Mouse (Mus musculus): ENCODE results near the gene Ccdc171. TPM values are rescaled to one million over a fixed set of nuclear protein-coding genes. Genes with fewer than 3 reads are reported as not detected.
"Not testable (repeated sequence)": the region's sequence is repeated elsewhere in the genome, so short reads cannot be mapped to it uniquely, and the experiment has no call there.

Gene Ccdc171
- polyA plus RNA-seq, 1 experiment from 2014 or later = 3.8 TPM

GRCm38 (mm10) chr4:83656571-83656970 is 131.2 kb downstream of the Ccdc171 start:
- peak overlapping the region; percentile 36 for H3K4me2 ChIP-seq (ENCODE audit: low read depth, low read length)
- H3K4me1 ChIP-seq (ENCODE audit: control insufficient read depth, insufficient read depth, low read length) = peaks cover 8% of the 10 kb centered on the region
- WGBS = 18% methylated on average over 10 of the region's 10 CpGs
- no peaks in the 10 kb centered on the region for H3K9me3 ChIP-seq (replicated peaks; ENCODE audit: control insufficient read depth, low read length)
- H3K36me3 ChIP-seq (ENCODE audit: control insufficient read depth, insufficient read depth) = no peaks in the 10 kb centered on the region
- no peak overlapping the region for H3K4me3 ChIP-seq (ENCODE audit: low read length)
- no peaks in the 10 kb centered on the region for H3K27me3 ChIP-seq (ENCODE audit: control insufficient read depth, insufficient read depth, low read length)
- H3K27ac ChIP-seq (ENCODE audit: low read length) = 0 out of 2 replicates have a peak overlapping the region, but pooled peaks have one; percentile 27
- H3K9ac ChIP-seq (ENCODE audit: low read length) = no peak overlapping the region
- ATAC-seq (replicated peaks; ENCODE audit: extremely low read depth, insufficient read depth, low FRiP score) = no peak; the same call in 1 of the 2 replicates

DNA sequence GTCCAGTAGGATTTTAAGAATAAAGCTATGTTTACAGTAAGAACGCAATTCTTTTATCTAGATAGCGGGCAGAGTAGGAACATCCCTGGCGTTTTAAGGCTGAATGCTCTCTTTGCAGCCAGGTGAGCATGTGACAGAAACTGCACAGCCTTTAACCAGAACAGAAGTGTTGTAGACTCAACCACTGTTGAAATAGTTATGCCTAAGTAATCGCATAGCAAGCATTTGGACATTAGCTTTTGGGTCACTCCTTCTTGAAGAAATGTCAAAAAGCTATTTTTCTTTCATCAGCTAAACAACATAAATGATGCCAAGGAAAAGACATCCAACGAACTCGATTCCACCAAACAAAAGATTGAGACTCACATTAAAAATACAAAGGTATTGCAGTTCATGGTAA is 131.7 kb downstream of the Ccdc171 start:
- H3K27ac ChIP-seq (ENCODE audit: low read length) = peak overlapping the region; percentile 27; the same call in 1 of the 2 replicates
- no peaks in the 10 kb centered on the region for H3K9me3 ChIP-seq (replicated peaks; ENCODE audit: control insufficient read depth, low read length)
- no peak overlapping the region for H3K9ac ChIP-seq (ENCODE audit: low read length)
- no peak overlapping the region for H3K4me3 ChIP-seq (ENCODE audit: low read length)
- H3K4me2 ChIP-seq (ENCODE audit: low read depth, low read length) = peak overlapping the region; percentile 36
- H3K4me1 ChIP-seq (ENCODE audit: control insufficient read depth, insufficient read depth, low read length) = peaks cover 8% of the 10 kb centered on the region
- H3K36me3 ChIP-seq (ENCODE audit: control insufficient read depth, insufficient read depth) = no peaks in the 10 kb centered on the region
- no peaks in the 10 kb centered on the region for H3K27me3 ChIP-seq (ENCODE audit: control insufficient read depth, insufficient read depth, low read length)
- ATAC-seq (replicated peaks; ENCODE audit: extremely low read depth, insufficient read depth, low FRiP score) = no peak
- 63% methylated on average over 6 of the region's 6 CpGs for WGBS

DNA sequence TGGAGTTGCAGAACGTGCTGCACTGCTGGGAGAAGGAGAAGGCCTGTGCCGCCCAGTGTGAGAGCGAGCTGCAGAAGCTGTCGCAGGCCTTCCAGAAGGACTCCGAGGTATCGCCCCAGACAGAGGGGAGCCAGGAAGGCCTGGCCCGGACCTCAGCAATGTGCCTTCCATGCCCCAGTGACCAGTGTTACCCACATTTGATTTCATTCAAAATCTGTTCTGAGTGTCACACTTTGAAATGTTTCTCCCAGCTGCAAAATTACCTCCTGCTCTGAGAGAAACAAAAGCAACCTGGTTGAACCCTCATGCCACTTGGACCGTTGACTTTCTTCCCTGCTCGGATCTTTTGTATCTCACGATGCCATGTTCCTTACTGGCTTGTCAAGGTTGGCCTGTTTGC is 133.1 kb downstream of the Ccdc171 start:
- WGBS = 81% methylated on average over 10 of the region's 10 CpGs
- Histone ChIP-seq H3K4me1 (ENCODE audit: control insufficient read depth, insufficient read depth, low read length) (peaks cover 8% of the 10 kb centered on the region), H3K4me3 (ENCODE audit: low read length) (no peak overlapping the region), H3K9me3 (replicated peaks; ENCODE audit: control insufficient read depth, low read length) (no peaks in the 10 kb centered on the region), H3K27ac (ENCODE audit: low read length) (no peak overlapping the region), H3K27me3 (ENCODE audit: control insufficient read depth, insufficient read depth, low read length) (no peaks in the 10 kb centered on the region), H3K36me3 (ENCODE audit: control insufficient read depth, insufficient read depth) (no peaks in the 10 kb centered on the region), H3K4me2 (ENCODE audit: low read depth, low read length) (no peak overlapping the region), H3K9ac (ENCODE audit: low read length) (no peak overlapping the region)
- no peak for ATAC-seq (replicated peaks; ENCODE audit: extremely low read depth, insufficient read depth, low FRiP score)

DNA sequence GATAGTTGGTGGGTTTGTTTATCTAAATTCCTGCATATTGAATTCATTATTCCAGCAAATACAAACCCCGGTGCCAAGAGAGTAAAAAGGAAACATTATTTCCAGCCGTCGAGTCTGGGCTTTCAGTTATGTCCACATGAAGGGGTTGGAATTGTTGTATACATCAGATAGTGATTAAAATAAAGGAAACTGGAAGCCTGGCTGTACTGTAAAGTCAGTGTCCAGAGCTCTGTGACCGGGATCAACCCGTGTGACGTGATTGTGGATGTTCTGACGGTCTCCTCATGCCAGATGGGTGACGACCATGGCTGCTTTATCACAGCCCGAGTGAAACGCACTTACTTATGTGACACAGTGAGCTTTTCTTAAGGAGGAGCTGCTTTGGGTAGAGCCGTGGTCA is 134.1 kb downstream of the Ccdc171 start:
- Histone ChIP-seq H3K9ac (ENCODE audit: low read length) (no peak overlapping the region), H3K4me3 (ENCODE audit: low read length) (no peak overlapping the region), H3K4me1 (ENCODE audit: control insufficient read depth, insufficient read depth, low read length) (peaks cover 8% of the 10 kb centered on the region), H3K27ac (ENCODE audit: low read length) (no peak overlapping the region; the same call in 1 of the 2 replicates), H3K36me3 (ENCODE audit: control insufficient read depth, insufficient read depth) (no peaks in the 10 kb centered on the region), H3K9me3 (replicated peaks; ENCODE audit: control insufficient read depth, low read length) (no peaks in the 10 kb centered on the region), H3K27me3 (ENCODE audit: control insufficient read depth, insufficient read depth, low read length) (no peaks in the 10 kb centered on the region), H3K4me2 (ENCODE audit: low read depth, low read length) (no peak overlapping the region)
- 52% methylated on average over 11 of the region's 11 CpGs for WGBS
- no peak; the same call in 1 of the 2 replicates for ATAC-seq (replicated peaks; ENCODE audit: extremely low read depth, insufficient read depth, low FRiP score)

GRCm38 (mm10) chr4:83661519-83662271 is 136.3 kb downstream of the Ccdc171 start:
- ATAC-seq (replicated peaks; ENCODE audit: extremely low read depth, insufficient read depth, low FRiP score) = no peak
- H3K4me1 ChIP-seq (ENCODE audit: control insufficient read depth, insufficient read depth, low read length) = peaks cover 2% of the 10 kb centered on the region; the same call in 1 of the 2 replicates
- no peak overlapping the region for H3K4me2 ChIP-seq (ENCODE audit: low read depth, low read length)
- WGBS = 82% methylated on average over 1 of the region's 1 CpGs
- no peak overlapping the region for H3K9ac ChIP-seq (ENCODE audit: low read length)
- 0 out of 2 replicates have a peak, but pooled peaks cover 3% of the 10 kb centered on the region for H3K9me3 ChIP-seq (replicated peaks; ENCODE audit: control insufficient read depth, low read length)
- no peak overlapping the region for H3K4me3 ChIP-seq (ENCODE audit: low read length)
- H3K27ac ChIP-seq (ENCODE audit: low read length) = no peak overlapping the region
- 0 out of 2 replicates have a peak, but pooled peaks cover 2% of the 10 kb centered on the region for H3K36me3 ChIP-seq (ENCODE audit: control insufficient read depth, insufficient read depth)
- no peaks in the 10 kb centered on the region for H3K27me3 ChIP-seq (ENCODE audit: control insufficient read depth, insufficient read depth, low read length)

- H3K9ac ChIP-seq (ENCODE audit: low read length) = no peak overlapping the region
- 0 out of 2 replicates have a peak, but pooled peaks cover 2% of the 10 kb centered on the region for H3K36me3 ChIP-seq (ENCODE audit: control insufficient read depth, insufficient read depth)
- no peaks in the 10 kb centered on the region for H3K4me1 ChIP-seq (ENCODE audit: control insufficient read depth, insufficient read depth, low read length)
- 0 out of 2 replicates have a peak, but pooled peaks cover 3% of the 10 kb centered on the region for H3K9me3 ChIP-seq (replicated peaks; ENCODE audit: control insufficient read depth, low read length)
- WGBS = 83% methylated on average over 4 of the region's 4 CpGs
- ATAC-seq (replicated peaks; ENCODE audit: extremely low read depth, insufficient read depth, low FRiP score) = no peak
- no peaks in the 10 kb centered on the region for H3K27me3 ChIP-seq (ENCODE audit: control insufficient read depth, insufficient read depth, low read length)
- no peak overlapping the region for H3K27ac ChIP-seq (ENCODE audit: low read length)
- no peak overlapping the region for H3K4me2 ChIP-seq (ENCODE audit: low read depth, low read length)
- no peak overlapping the region for H3K4me3 ChIP-seq (ENCODE audit: low read length)
These were observed 137.0 kb downstream of the Ccdc171 start for GRCm38 (mm10) chr4:83662301-83662700.

- H3K27ac ChIP-seq (ENCODE audit: low read length) = no peak overlapping the region
- H3K4me1 ChIP-seq (ENCODE audit: control insufficient read depth, insufficient read depth, low read length) = no peaks in the 10 kb centered on the region
These were observed 144.2 kb downstream of the Ccdc171 start for GRCm38 (mm10) chr4:83669552-83669951.

GRCm38 (mm10) chr4:83675308-83675707 is 150.0 kb downstream of the Ccdc171 start:
- WGBS = 81% methylated on average over 4 of the region's 4 CpGs
- not testable (repeated sequence) for H3K9me3 ChIP-seq (replicated peaks; ENCODE audit: control insufficient read depth, low read length); H3K27ac ChIP-seq (ENCODE audit: low read length); H3K4me1 ChIP-seq (ENCODE audit: control insufficient read depth, insufficient read depth, low read length); H3K4me3 ChIP-seq (ENCODE audit: low read length); H3K4me2 ChIP-seq (ENCODE audit: low read depth, low read length); H3K27me3 ChIP-seq (ENCODE audit: control insufficient read depth, insufficient read depth, low read length); H3K9ac ChIP-seq (ENCODE audit: low read length); H3K36me3 ChIP-seq (ENCODE audit: control insufficient read depth, insufficient read depth); ATAC-seq (replicated peaks; ENCODE audit: extremely low read depth, insufficient read depth, low FRiP score)

More at GRCm38 (mm10) chr4:83669552-83669951, 144.2 kb downstream of the Ccdc171 start:
- Histone ChIP-seq H3K36me3 (ENCODE audit: control insufficient read depth, insufficient read depth) (0 out of 2 replicates have a peak, but pooled peaks cover 2% of the 10 kb centered on the region), H3K4me2 (ENCODE audit: low read depth, low read length) (no peak overlapping the region), H3K9ac (ENCODE audit: low read length) (no peak overlapping the region), H3K27me3 (ENCODE audit: control insufficient read depth, insufficient read depth, low read length) (no peaks in the 10 kb centered on the region), H3K4me3 (ENCODE audit: low read length) (no peak overlapping the region), H3K9me3 (replicated peaks; ENCODE audit: control insufficient read depth, low read length) (0 out of 2 replicates have a peak, but pooled peaks cover 3% of the 10 kb centered on the region)
- no peak for ATAC-seq (replicated peaks; ENCODE audit: extremely low read depth, insufficient read depth, low FRiP score)
- WGBS = 52% methylated on average over 2 of the region's 2 CpGs

DNA sequence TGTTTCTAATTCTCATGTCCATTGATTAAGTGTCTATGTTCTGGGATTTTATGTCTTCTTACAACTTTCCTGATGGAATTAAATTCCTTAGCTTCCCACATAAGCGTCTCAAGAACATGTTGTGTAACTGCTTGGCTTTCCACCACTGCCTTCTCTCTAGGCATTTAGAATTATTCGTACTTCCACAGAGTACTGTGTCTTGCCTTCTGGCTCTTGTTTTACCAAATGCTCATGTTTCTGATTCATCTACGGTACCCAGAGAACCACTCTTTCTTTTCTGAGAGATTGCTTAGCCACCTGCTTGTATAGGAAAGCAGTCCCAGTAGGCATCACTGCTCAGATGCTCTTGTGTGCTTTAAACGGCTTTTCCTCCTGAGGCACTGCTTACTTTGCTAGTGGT is 151.1 kb downstream of the Ccdc171 start:
- Histone ChIP-seq H3K27ac (ENCODE audit: low read length) (no peak overlapping the region), H3K9ac (ENCODE audit: low read length) (no peak overlapping the region), H3K9me3 (replicated peaks; ENCODE audit: control insufficient read depth, low read length) (0 out of 2 replicates have a peak, but pooled peaks cover 3% of the 10 kb centered on the region), H3K4me2 (ENCODE audit: low read depth, low read length) (no peak overlapping the region), H3K4me3 (ENCODE audit: low read length) (no peak overlapping the region), H3K36me3 (ENCODE audit: control insufficient read depth, insufficient read depth) (no peaks in the 10 kb centered on the region; the same call in 1 of the 2 replicates), H3K4me1 (ENCODE audit: control insufficient read depth, insufficient read depth, low read length) (no peaks in the 10 kb centered on the region), H3K27me3 (ENCODE audit: control insufficient read depth, insufficient read depth, low read length) (no peaks in the 10 kb centered on the region)
- 87% methylated on average over 4 of the region's 4 CpGs for WGBS
- no peak for ATAC-seq (replicated peaks; ENCODE audit: extremely low read depth, insufficient read depth, low FRiP score)

Data from heart, embryonic 16.5 days (tissue).